Mouse (Mus musculus) heart, adult 2 months (tissue): ENCODE measurements at regions not wholly inside any gene's neighbourhood (a gene's known extent, or its start where the extent isn't known, plus 50 kb on each side); places are given as distances from the start of the nearest gene placed in this dataset.

Experiments used
- DNase-seq, 2 experiments: peaks; one replicate each; pipeline ENCODE4 v3.0.0; 2021
- H3K27ac ChIP-seq: fragments of 200-600 bp; 2 replicates; pipeline ENCODE4 v1.8.1; 2022
- H3K27me3 ChIP-seq: fragments of 200-500 bp; 2 replicates; pipeline ENCODE4 v1.6.1; 2012; ENCODE audit warnings: mild to moderate bottlenecking, low read length, inconsistent platforms, mixed read lengths; ENCODE audit not compliant: control insufficient read depth, insufficient read depth
- H3K36me3 ChIP-seq: fragments of 200-500 bp; 2 replicates; pipeline ENCODE4 v1.6.1; 2012; ENCODE audit warnings: low read length, inconsistent platforms; ENCODE audit not compliant: control insufficient read depth, insufficient read depth
- H3K4me1 ChIP-seq: fragments of 200-500 bp; 2 replicates; pipeline ENCODE4 v1.6.1; 2011; ENCODE audit warnings: low read length; ENCODE audit not compliant: control insufficient read depth, insufficient read depth
- H3K4me3 ChIP-seq: fragments of 200-600 bp; 2 replicates; pipeline ENCODE4 v1.8.1; 2022
- H3K79me2 ChIP-seq: fragments of 200-500 bp; replicated peaks from 2 replicates; pipeline ENCODE4 v1.6.1; 2012; ENCODE audit warnings: mild to moderate bottlenecking, inconsistent platforms, low read length, moderate library complexity, mixed read lengths; ENCODE audit not compliant: control insufficient read depth, insufficient read depth
- H3K9ac ChIP-seq: fragments of 200-500 bp; 2 replicates; pipeline ENCODE4 v1.6.1; 2012; ENCODE audit warnings: low read depth, mild to moderate bottlenecking, control low read depth, inconsistent platforms, low read length, mixed read lengths
- CTCF ChIP-seq: fragments of 200-600 bp; IDR thresholded peaks from 2 replicates; pipeline ENCODE4 v1.8.1; 2022; ENCODE audit warnings: antibody characterized with exemption, mild to moderate bottlenecking, moderate library complexity
- EP300 ChIP-seq: fragments of 200-500 bp; IDR thresholded peaks from 2 replicates; pipeline ENCODE4 v1.6.1; 2011; ENCODE audit warnings: low read depth, low read length, control low read depth; ENCODE audit not compliant: insufficient read depth
- POLR2A ChIP-seq: fragments of 200-500 bp; IDR thresholded peaks from 2 replicates; pipeline ENCODE4 v1.6.1; 2011; ENCODE audit warnings: mild to moderate bottlenecking, low read depth, low read length, control low read depth; ENCODE audit not compliant: insufficient read depth
- WGBS: fragments of 180-500 bp; shearing (Covaris S2); methylation state at CpG from one replicate; pipeline ENCODE4 v1.1.7; 2018; 5-methylcytosine and 5-hydroxymethylcytosine counted together
- intact Hi-C: fragments of 180-260 bp; cut with DNase I; formaldehyde crosslinking; loops from one replicate; pipeline ENCODE4 v1.15.1; 2025

- Histone ChIP-seq H3K4me3 (no peak overlapping the region), H3K4me1 (no peaks in the 10 kb centered on the region), H3K27me3 (no peaks in the 10 kb centered on the region), H3K36me3 (no peaks in the 10 kb centered on the region), H3K27ac (no peak overlapping the region), H3K9ac (no peak overlapping the region), H3K79me2 (no peaks in the 10 kb centered on the region)
- 86% methylated on average over 7 of the region's 7 CpGs for WGBS
- DNase-seq, result no peak
- no peak for TF ChIP-seq POLR2A
- no peak for TF ChIP-seq EP300
- TF ChIP-seq CTCF, result no peak
- intact Hi-C loops, result no loop called here
These were observed 109.4 kb upstream of the Mvb12b start for GRCm38 (mm10) chr2:33997106-33997505.

GRCm38 (mm10) chr2:33996331-33996730, 108.6 kb upstream of the Mvb12b start:
- Histone ChIP-seq H3K4me3 (no peak overlapping the region), H3K4me1 (no peaks in the 10 kb centered on the region), H3K36me3 (no peaks in the 10 kb centered on the region), H3K27me3 (no peaks in the 10 kb centered on the region), H3K9ac (no peak overlapping the region), H3K27ac (no peak overlapping the region), H3K79me2 (no peaks in the 10 kb centered on the region)
- 95% methylated on average over 2 of the region's 2 CpGs for WGBS
- intact Hi-C loops, result no loop called here
- TF ChIP-seq EP300, result no peak
- TF ChIP-seq POLR2A, result no peak
- no peak for TF ChIP-seq CTCF
- no peak for DNase-seq

- intact Hi-C loops, result no loop called here
- no peak for TF ChIP-seq CTCF
- no peak for TF ChIP-seq EP300
- TF ChIP-seq POLR2A, result no peak
- Histone ChIP-seq H3K27me3 (no peaks in the 10 kb centered on the region; the same call in 1 of the 2 replicates), H3K4me1 (no peaks in the 10 kb centered on the region), H3K79me2 (no peaks in the 10 kb centered on the region), H3K4me3 (no peak overlapping the region), H3K36me3 (no peaks in the 10 kb centered on the region), H3K27ac (no peak overlapping the region), H3K9ac (no peak overlapping the region)
- no peak for DNase-seq
- WGBS, result 75% methylated on average over 4 of the region's 4 CpGs
These were observed 103.6 kb upstream of the Mvb12b start for GRCm38 (mm10) chr2:33991299-33991698.

- no peak for DNase-seq
- H3K27me3 ChIP-seq, result no peaks in the 10 kb centered on the region; the same call in 1 of the 2 replicates
These were observed 103.0 kb upstream of the Mvb12b start for GRCm38 (mm10) chr2:33990711-33991110.

GRCm38 (mm10) chr2:33989555-33990370, 102.0 kb upstream of the Mvb12b start:
- H3K79me2 ChIP-seq, result no peaks in the 10 kb centered on the region
- no peak overlapping the region for H3K27ac ChIP-seq
- TF ChIP-seq EP300 (no peak), POLR2A (no peak), CTCF (no peak)
- no peak overlapping the region for H3K9ac ChIP-seq
- DNase-seq, result no peak
- no peak overlapping the region for H3K4me3 ChIP-seq
- no peaks in the 10 kb centered on the region; the same call in 1 of the 2 replicates for H3K27me3 ChIP-seq
- no peaks in the 10 kb centered on the region for H3K4me1 ChIP-seq
- WGBS, result 59% methylated on average over 12 of the region's 12 CpGs
- intact Hi-C loops, result no loop called here
- no peaks in the 10 kb centered on the region for H3K36me3 ChIP-seq

More at GRCm38 (mm10) chr2:33990711-33991110, 103.0 kb upstream of the Mvb12b start:
- Histone ChIP-seq H3K9ac (no peak overlapping the region), H3K36me3 (no peaks in the 10 kb centered on the region), H3K27ac (no peak overlapping the region), H3K79me2 (no peaks in the 10 kb centered on the region), H3K4me1 (no peaks in the 10 kb centered on the region), H3K4me3 (no peak overlapping the region)
- TF ChIP-seq EP300, result no peak
- TF ChIP-seq POLR2A, result no peak
- no peak for TF ChIP-seq CTCF
- intact Hi-C loops, result no loop called here
- 92% methylated on average over 6 of the region's 6 CpGs for WGBS

- no peak overlapping the region for H3K4me3 ChIP-seq
- no peak for DNase-seq
- TF ChIP-seq CTCF, result no peak
- TF ChIP-seq POLR2A, result no peak
- no peak for TF ChIP-seq EP300
- H3K79me2 ChIP-seq, result no peaks in the 10 kb centered on the region
- H3K27ac ChIP-seq, result no peak overlapping the region
- H3K9ac ChIP-seq, result no peak overlapping the region
- H3K4me1 ChIP-seq, result no peaks in the 10 kb centered on the region
- no peaks in the 10 kb centered on the region; the same call in 1 of the 2 replicates for H3K27me3 ChIP-seq
- intact Hi-C loops, result no loop called here
- H3K36me3 ChIP-seq, result no peaks in the 10 kb centered on the region
- 19% methylated on average over 4 of the region's 4 CpGs for WGBS
These were observed 98.7 kb upstream of the Mvb12b start for GRCm38 (mm10) chr2:33986420-33986819.
